Mouse (Mus musculus): ENCODE measurements around the gene Gm7929.
A peak's percentile ranks its signal among the peaks of the same experiment; 100 is the strongest.
"Not testable (repeated sequence)": the region's sequence is repeated elsewhere in the genome, so short reads cannot be mapped to it uniquely, and the experiment has no call there.

Gm7929 gene

GRCm38 (mm10) chr14:41750514-41750913, at the start of gene Gm7929:
TSS of gene Gm7929 (minus strand) at chr14:41750614.
- DNase-seq, result not testable (repeated sequence)

GRCm38 (mm10) chr14:41772341-41772740, 21.9 kb upstream of the Gm7929 start, which contains the start of gene Gm47189:
TSS of gene Gm47189 (minus strand) at chr14:41772441.
- not testable (repeated sequence) for DNase-seq

- DNase-seq, result peak in 1 of 2 experiments; percentile 1
Measured at GRCm38 (mm10) chr14:41755931-41756330, 5.5 kb upstream of the Gm7929 start.

GRCm38 (mm10) chr14:41723437-41723836, 27.0 kb downstream of the Gm7929 start:
- DNase-seq, result not testable (repeated sequence)

GRCm38 (mm10) chr14:41717180-41717579, 33.2 kb downstream of the Gm7929 start:
- DNase-seq, result not testable (repeated sequence)

- not testable (repeated sequence) for DNase-seq
Measured at GRCm38 (mm10) chr14:41701785-41702184, 48.6 kb downstream of the Gm7929 start, which contains the start of gene Gm8068. TSS of gene Gm8068 (minus strand) at chr14:41701885.

All from kidney, adult 8-10 months (tissue).